Mouse (Mus musculus): Measurements from ENCODE around the gene Ap3d1. TPM values are rescaled to one million over a fixed set of nuclear protein-coding genes. Genes with fewer than 3 reads are reported as not detected.

Ap3d1 gene
- total RNA-seq, 2 experiments from 2014 or later = 128 to 143 TPM

GRCm38 (mm10) chr10:80687850-80688249 lies 54.2 kb downstream of the Ap3d1 start:
- peak in 1 of 2 experiments; percentile 51 for DNase-seq (ENCODE audit: extremely low spot score in 1 of 2, low spot score in 1 of 2)

GRCm38 (mm10) chr10:80686617-80687016 lies 55.4 kb downstream of the Ap3d1 start:
- no peak for DNase-seq (ENCODE audit: extremely low spot score in 1 of 2, low spot score in 1 of 2)

DNA sequence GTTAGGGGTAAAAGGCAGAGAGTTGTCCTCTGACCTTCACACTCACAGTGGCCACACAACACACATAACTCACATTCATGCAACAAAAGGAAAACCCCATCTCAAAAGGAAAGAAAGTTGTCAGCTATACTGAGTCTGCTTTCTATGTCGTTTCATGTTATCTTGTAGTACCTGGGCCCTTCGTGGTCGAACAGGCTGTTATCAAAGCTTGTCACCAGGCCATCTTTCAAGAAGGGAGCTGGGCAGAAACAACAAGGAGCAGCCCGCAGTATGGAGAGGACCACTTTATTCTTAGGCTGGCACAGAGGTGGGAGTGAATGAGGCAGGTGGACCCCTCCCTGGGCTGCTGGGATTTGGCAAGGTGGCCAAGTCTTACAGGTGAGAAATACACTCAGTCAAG lies 57.1 kb downstream of the Ap3d1 start:
- no peak for DNase-seq (ENCODE audit: extremely low spot score in 1 of 2, low spot score in 1 of 2)

GRCm38 (mm10) chr10:80684214-80684613 lies 57.9 kb downstream of the Ap3d1 start:
- DNase-seq (ENCODE audit: extremely low spot score in 1 of 2, low spot score in 1 of 2) = peak in 1 of 2 experiments; percentile 53

- no peak for DNase-seq (ENCODE audit: extremely low spot score in 1 of 2, low spot score in 1 of 2)
Measured at GRCm38 (mm10) chr10:80683647-80684046, 58.4 kb downstream of the Ap3d1 start.

- DNase-seq (ENCODE audit: extremely low spot score in 1 of 2, low spot score in 1 of 2) = no peak
Measured at GRCm38 (mm10) chr10:80682003-80682402, 60.1 kb downstream of the Ap3d1 start.

- DNase-seq (ENCODE audit: extremely low spot score in 1 of 2, low spot score in 1 of 2) = no peak
Measured at GRCm38 (mm10) chr10:80680260-80680696, 61.8 kb downstream of the Ap3d1 start.

DNA sequence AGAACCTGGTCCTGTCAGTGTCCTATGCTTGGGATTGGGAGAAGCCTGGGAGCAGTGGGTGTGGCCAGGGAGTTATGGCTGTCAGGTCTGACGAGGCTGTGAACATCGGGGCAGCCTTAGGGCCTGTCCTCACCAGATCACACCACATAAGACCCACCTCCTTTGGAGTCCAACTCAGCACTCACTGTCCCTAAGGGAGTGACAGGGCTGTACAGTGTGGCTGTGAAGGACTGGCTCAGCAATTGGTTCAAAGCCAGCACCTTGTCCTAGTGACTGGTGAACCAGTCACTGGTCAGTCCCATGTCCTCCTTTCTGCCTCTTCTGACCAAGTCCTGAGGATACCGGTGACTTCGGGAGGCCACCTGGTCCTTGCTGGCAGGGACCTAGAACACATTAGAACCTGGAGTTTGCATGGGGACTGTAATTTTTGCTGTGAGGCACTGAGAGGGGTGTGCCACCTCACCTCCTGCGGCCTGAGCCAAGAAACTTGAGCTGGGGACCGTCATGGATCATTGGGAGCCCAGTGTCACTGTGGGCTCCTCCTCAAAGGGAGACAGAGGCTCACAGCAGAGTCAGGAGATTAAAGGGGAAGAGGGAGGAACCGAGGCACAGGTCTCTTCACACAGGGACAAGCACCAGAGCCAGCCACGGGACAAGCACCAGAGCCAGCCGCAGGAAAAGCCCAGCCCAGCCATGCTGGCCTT lies 62.4 kb downstream of the Ap3d1 start:
- DNase-seq (ENCODE audit: extremely low spot score in 1 of 2, low spot score in 1 of 2) = no peak

GRCm38 (mm10) chr10:80678601-80679377 lies 63.3 kb downstream of the Ap3d1 start:
- DNase-seq (ENCODE audit: extremely low spot score in 1 of 2, low spot score in 1 of 2) = no peak

DNA sequence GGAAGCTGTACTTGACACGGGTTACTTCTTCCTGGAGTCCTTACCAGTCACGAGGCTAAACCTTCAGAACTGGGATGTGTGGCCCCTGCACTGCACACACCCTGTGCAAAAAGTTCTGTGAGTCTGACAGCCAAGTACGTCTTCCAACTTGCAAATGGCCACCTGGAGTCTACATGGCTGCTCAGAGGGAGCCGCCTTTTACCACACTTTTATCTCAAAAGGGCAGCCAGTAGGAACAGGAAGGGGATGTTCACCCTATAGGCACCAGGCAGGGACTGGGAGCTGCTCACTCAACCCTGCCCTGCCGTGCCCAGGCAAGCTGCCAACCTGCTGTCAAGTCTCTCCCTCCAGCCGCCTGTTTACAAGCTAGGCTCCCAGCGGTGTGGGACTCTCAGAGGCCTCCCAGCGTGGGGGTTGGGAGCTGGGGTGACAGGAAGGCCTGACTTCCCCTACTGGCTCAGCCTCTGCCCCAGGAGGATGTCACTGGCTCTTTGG lies 64.1 kb downstream of the Ap3d1 start, which contains the start of gene Mknk2:
Mknk2 (minus strand) TSS at position 171 of the 495 bp plus-strand sequence.
- DNase-seq (ENCODE audit: extremely low spot score in 1 of 2, low spot score in 1 of 2) = peak; percentile 53 to 72

DNA sequence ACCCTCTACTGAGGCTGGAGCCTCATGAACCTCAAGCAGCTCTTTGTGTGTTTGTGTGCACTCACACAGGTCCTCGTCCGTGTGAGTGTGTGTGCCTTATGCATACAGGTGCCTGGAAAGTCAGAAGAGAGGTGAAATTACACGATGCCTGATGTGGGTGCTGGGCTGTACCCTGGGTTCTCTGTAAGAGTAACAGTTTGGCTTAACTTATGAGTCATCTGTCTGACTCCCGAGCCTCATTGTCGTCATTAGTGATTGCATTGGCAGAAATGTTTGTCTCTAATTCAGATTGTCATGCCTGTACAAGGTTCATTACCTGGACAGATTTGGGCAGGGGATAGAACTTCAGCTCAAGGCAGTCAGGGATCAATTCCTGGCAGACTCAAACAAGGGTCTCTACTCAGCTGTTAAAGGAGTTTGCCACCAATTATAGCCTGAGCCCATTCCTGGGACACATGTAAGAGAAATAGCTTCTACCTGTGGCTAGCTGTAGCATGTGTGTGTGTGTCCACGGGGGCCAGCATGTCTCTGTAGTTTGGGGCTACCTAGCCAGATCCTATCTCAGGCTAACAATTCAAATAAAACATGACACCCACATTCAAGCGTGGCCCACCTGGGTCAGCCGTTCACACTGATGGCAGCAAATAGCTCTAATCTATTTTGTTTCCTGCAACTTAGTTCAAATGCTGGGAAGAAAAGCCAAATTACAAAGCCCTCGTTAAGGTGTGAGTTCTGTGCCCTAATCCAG lies 64.8 kb downstream of the Ap3d1 start:
- DNase-seq (ENCODE audit: extremely low spot score in 1 of 2, low spot score in 1 of 2) = no peak

GRCm38 (mm10) chr10:80676198-80676928 lies 65.7 kb downstream of the Ap3d1 start:
- DNase-seq (ENCODE audit: extremely low spot score in 1 of 2, low spot score in 1 of 2) = peak; percentile 97 to 98

DNA sequence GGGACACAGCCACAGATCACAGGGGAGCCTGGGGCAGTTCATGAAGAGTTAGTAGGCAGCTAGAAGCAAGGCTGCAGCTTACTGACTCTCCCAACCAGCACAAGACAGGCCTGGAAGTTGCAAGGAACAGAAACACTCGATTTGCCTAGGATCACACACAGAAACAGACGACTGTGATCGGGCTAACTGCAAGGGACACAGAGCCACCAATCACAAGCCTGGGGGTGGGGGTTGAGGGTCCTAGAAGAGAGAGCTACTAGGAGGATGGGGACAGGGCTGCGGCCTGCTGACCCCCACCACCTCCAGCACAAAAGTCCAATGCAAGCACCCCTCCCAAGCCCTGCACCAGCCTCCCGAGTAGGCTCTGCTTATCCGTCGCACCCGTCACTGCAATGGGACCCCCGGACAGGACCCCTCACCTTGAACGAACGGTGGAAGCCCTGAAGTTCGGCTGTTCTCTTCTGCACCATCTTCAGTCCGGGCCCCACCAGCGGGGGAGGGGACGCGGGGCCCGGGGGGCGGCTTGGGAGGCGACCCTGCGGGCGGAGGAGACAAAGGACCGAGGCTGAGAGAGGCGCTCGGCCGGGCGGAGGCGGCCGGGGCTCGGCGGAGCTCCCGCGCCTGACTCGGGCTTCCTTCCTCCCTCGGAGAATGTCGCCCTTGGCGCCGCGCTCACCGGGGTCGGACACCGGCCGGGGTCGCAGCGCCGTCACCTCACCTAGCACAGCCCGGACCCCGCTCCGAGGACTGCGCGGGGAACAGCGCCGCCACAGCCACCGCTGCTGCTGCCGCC lies 66.5 kb downstream of the Ap3d1 start:
- peak in 1 of 2 experiments; percentile 26 for DNase-seq (ENCODE audit: extremely low spot score in 1 of 2, low spot score in 1 of 2)

DNA sequence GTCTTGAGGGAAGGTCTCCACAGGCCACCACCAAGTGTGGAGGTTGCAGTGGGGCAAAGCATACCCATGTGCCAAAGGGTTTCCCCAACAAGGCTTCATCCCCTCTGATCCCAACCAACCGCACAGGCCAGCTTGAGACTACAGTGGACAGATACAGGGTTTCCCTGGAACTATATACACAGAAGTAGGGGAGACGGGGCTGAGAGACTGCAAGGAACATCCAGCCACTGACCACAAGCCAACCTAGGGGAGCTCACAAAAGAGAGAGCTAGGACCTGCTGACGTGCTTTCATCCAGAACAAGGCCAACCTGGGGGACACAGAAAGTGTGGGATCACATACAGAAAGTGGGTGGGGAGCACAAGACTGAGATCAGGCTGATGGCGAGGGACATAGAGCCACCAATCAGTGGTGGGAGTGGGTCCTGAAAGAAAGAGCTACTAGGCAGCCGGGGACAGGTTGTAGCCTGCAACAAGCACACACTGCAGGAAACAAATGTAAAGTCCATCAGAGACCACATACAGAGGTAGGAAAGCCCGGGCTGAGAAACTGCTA lies 67.1 kb downstream of the Ap3d1 start:
- DNase-seq (ENCODE audit: extremely low spot score in 1 of 2, low spot score in 1 of 2) = no peak

- DNase-seq (ENCODE audit: extremely low spot score in 1 of 2, low spot score in 1 of 2) = no peak
Measured at GRCm38 (mm10) chr10:80674161-80674711, 67.8 kb downstream of the Ap3d1 start.

- no peak for DNase-seq (ENCODE audit: extremely low spot score in 1 of 2, low spot score in 1 of 2)
Measured at GRCm38 (mm10) chr10:80673690-80674089, 68.4 kb downstream of the Ap3d1 start.

DNA sequence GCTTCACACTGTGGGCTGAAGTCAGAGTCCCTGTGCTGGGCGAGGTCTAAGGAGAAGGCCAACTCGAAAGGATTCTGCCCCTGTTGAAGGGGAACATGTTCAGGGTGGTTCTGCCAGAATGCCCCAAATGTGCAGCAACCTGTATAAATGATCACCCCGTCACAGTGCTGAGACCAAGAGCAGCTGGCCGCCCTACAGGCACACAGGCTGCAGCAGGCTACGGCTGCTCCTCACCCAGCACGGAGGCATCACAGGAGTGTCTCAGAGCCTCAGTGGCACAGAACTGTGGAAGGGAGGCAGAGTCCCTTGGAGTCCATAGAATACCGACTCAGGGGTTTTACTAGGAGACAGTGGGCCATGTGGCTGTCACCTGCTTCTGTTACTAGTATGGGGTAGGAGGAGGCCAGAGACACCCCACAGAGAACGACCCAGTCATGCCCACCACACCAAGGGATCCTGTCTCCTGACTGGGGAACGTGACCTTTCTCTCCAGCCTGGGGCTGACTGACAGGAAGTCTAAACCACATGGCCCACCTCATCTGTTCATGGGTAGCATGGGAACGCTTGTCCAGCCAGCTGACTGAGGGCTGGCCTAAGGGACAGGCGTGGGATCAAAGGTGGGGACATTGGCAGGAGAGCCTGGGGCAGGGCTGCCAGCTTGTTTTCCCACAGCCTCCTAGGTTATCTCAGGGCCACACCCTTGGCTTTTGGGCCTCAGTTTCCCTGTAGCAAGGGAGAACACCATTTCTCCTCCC lies 70.0 kb downstream of the Ap3d1 start:
- DNase-seq (ENCODE audit: extremely low spot score in 1 of 2, low spot score in 1 of 2) = no peak

DNA sequence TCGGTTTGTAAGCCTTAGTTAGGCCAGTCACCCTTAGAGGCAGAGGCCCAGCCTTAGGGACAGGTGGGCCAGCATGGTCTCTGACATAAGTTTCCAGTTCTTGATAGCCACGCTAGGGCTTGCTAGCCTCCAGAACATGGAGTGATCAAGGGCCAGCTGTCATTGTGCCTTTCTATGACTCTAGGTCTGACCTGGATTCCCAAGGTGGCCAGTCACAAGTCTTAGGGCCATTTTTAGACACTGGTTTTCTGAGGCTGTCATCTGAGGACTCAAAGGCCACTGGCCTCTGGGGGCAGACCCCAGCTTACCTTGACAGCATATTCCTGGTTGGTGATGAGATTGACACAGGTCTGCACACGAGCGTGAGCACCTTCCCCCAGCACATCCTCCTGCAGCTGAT lies 70.8 kb downstream of the Ap3d1 start:
- DNase-seq (ENCODE audit: extremely low spot score in 1 of 2, low spot score in 1 of 2) = no peak

Data from layer of hippocampus, postnatal 25 days (tissue).